Mouse (Mus musculus) MEL-GATA-1-ER (cell line): Measurements from ENCODE around the gene Znfx1.
"Not testable (repeated sequence)": the region's sequence is repeated elsewhere in the genome, so short reads cannot be mapped to it uniquely, and the experiment has no call there.

ENCODE experiments used
- DNase-seq: peaks from one replicate; pipeline ENCODE4 v3.0.0-alpha.2; 2012; ENCODE audit warnings: low read depth; ENCODE audit errors: extremely low read depth

The Znfx1 gene

DNA sequence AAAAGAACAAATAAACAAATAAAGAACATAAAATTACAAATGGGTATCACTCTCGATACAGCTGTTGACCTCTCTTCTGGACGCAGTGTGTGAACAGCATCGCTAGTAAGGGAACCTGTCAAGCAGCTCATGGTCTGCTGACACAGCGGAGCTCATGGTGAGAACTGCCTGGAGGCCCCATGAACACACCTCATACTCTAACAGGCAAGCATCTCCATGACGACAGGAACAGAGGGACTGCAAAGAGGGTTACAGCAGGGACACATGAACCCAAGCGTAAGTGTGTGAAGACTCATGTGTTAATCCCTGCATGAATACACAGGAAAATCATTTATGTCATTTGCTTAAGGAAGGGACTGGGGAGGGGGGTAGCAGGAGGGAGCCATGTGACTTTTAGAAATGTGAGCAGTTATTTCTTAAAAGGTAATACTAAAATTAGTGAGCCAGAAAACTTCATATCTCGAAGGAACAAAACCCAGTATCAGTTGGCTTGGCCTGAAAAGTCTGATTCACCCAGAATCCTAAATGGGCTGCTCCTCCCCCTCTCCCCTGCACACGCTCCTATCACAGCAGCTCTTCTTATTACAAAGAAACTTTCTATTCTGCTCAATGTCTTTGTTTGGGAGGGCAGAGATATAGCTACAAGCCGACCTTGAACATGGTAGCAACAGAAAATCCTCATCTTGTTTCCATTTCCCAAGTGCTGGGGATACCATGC lies 9.5 kb downstream of the Znfx1 start:
- DNase-seq, result no peak

DNA sequence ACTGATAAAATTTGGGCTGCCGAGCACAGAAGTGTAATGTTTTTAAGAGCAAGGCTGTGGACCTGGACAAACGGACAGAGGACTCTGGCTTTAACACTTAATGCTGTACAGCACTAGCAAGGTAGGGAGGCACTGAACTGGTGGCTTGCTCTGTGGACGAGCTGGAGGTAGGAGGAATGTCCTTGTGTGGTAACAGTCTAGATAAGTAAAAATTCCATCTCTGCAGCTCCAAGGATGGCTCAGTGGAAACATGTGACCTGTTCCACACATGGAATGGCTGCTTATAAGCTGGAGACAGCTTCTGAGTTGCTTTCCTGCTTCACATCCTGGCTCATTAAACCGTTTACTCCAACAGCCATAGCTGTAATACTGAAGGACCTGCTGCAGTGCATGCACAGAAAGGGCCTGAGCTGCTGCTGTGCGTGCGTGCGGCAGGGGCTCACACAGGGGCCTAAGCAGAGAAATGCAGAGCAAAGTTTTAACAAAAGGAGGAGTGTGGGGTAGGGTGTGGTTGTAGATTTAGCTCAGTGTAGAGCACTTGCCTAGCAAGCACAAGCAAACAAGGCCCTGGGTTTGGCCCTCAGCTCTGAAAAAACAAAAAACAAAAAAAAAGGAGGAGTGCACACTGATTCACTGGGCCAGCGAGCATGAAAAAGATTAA lies 14.0 kb downstream of the Znfx1 start:
- DNase-seq, result no peak

DNA sequence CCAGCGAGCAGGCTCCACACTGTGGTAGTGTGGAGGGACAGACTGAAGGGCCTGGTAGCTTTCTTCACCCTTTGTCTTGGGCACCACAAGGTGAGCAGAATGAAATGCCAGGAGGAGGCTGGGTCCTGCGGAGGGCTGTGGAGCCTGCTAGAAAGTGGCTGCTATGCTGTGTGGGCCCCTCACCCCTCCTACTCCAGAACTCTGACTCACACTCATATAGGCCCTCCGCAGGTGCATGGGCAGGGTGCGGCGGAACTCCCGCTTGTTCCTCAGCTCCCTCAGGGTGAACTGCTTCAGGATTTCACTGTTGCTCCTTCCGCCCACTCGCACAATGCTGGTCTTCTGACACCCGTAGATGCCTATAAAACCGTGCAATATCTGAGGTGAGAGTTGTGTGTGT lies 14.6 kb downstream of the Znfx1 start:
- no peak for DNase-seq

DNA sequence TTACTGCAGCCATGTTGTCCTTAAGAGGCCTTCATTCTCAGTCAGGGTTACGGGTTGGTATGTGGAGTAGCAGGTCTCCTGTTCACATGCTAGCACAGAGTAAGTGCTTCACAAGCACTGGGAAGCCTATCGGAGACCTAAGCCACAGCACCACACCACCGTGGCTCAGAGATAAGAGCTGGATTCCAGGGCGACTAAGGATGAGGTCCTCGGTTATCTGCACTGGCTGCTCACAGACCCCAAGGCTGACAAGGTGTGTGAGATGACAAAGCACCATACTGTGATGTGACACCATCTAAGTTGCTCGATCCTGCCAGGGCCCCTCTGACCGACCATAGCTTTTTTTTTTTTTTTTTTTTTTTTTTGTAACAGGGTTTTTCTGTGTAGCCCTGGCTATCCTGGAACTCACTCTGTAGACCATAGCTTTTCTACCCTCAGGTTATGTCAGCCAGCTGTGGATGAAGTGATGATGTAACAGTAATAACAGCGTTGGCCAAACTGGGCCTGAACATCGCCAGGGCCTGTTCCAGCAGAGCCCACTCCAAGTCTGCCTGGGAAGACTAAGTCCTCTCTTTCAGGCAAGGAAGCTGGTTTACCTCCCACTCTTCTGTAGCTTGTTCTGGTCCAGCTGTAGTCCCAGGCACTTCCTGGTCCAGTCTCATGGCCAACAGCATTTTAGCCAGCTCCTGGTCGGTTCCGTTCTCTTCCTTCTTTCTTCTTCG lies 19.3 kb downstream of the Znfx1 start:
- peak; percentile 93 for DNase-seq

DNA sequence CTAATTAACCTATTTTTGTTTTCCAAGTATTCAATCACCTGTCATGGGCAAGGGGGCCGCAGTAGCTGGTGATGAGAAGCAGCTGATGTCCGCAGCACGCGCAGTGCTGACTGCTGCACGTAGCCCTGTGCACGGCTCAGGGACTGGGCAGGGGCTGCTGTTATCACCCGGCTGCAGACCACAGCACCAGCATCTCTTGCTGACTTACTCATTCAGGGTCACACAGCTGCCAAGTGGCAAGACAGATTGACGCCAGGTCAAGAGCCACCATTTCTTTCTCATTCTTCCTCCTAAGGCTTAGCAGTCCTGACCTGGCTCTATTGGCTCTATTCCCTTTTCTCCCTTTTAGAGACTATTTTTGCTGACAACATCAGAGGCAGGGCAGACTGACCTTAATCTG lies 23.4 kb downstream of the Znfx1 start:
- DNase-seq, result no peak

DNA sequence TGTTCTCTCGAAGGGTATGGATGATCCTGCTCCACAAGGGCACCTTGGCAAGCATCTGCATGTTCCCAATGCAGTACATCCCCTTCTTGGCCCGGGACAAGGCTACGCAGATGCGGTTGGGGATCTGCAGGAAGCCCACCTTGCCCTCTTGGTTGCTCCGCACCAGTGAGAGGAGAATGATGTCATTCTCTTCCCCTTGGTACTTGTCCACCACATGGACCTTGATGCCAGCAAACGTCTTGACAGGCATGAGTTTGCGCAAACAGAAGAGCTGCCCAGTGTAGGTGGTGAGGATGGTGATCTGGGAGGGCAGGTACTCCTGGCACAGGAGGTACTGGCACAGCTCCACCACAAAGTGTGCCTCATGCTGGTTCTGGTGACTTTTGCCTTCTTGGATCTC lies 24.1 kb downstream of the Znfx1 start:
- no peak for DNase-seq

DNA sequence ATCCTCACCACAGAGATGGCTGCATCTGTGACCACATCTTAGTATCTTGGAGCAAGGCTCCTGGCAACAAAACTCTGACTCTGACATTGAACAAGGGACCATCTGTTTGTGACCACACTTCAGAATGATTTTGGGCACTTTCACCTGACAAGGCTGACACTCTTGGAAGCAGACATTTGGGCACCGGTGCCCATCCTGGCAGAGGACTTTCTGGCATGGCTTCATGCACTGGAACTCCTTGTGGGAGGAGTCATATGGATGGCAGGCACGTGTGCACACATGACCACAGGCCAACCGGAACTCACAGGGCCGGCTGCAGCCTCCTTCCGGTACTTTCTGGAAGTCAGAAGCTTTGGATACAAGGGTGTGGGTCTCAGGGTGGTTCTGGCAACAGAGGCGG lies 24.5 kb downstream of the Znfx1 start:
- DNase-seq, result no peak

DNA sequence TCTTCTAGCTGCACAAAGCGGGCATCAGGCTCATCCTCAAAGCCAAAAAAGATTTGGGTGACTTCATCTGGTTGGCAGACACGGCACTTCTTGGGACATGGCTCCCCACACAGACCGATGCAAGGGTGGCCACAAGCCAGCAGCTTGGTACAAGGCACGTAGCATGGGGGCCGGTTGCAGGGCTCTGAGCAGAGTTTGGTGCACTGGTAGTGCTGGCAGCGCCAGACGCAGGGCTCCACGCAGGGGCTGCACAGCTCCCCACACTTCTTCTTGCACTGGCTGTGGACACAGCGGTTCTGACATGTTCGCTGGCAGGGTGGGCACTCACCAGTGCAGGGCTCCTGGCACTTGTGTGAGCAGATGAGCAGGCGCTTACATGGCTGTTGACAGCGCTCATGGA lies 25.1 kb downstream of the Znfx1 start:
- no peak for DNase-seq

DNA sequence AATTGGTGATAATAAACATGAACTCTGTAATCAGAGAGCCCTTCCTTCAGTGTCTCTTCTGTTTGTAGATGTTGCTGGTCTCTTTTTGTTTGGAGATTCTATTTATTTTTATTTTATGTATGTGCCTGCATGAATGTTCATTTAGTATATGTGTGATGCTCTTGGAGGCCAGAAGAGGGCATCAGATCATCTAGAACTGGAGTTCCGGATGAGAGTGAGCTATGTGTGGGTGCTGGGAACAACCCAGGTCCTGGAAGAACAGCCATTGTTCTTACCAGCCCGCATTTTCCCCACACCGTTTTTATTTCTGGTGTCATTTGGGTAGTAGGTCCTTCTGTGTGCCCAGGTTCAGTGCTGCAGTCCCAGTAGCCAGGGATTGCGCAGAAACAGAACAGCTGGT lies 32.3 kb downstream of the Znfx1 start:
- no peak for DNase-seq

DNA sequence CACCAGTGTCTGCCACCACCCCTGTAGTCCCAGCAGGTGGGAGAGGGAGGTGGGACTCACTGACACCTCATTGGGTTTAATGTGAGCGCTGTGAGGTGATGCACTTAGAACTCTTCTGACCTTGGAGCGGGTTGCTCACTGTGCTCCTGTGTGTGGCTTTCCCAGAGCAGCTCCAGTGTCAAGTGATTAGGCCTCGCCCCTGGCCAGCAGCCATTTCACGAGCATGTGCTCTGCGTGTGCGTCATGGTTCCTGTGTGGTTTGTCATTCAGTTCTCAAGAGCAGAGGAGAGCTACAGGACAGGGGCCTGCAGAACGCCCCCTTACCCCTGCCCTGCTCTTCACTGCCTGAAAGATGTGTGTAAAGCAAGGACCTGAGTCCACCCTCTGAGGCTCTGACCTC lies 34.3 kb downstream of the Znfx1 start:
- no peak for DNase-seq

DNA sequence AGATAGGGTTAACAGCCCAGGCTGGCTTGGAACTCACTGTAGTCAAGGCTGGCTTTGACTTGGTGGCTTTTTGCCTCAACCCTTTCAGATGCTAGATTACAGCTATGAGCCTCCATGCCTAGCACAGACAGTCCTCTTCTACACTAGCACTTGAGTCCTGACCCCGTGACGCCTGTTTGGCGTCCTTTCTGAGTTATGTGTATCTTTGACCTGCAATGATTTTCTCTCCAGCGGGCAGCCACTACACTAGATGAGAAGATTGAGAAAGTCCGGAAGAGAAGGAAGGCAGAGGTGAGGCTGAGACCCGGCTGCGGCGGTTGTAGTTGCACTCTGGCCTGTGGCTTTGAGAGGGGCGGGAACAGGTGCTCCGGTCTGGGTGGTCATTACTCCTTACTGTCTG lies 43.4 kb downstream of the Znfx1 start:
- no peak for DNase-seq

DNA sequence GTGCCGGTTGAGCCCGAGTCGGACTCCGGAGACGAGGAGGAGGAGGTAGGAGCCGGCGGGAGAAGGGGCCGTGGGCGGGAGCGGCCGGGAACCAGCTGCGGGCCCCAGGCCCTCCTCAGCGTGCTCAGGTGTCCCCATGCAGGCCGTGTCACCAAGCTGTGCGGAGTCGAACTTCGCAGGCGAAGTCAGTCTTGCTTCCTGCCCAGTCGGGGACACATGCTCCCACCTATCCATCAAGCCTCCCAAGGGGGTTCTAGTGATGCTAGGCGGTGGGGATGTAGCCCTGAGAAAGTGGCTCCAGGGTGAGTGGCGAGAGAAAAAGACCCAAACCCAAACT lies 47.5 kb downstream of the Znfx1 start:
- DNase-seq, result no peak

DNA sequence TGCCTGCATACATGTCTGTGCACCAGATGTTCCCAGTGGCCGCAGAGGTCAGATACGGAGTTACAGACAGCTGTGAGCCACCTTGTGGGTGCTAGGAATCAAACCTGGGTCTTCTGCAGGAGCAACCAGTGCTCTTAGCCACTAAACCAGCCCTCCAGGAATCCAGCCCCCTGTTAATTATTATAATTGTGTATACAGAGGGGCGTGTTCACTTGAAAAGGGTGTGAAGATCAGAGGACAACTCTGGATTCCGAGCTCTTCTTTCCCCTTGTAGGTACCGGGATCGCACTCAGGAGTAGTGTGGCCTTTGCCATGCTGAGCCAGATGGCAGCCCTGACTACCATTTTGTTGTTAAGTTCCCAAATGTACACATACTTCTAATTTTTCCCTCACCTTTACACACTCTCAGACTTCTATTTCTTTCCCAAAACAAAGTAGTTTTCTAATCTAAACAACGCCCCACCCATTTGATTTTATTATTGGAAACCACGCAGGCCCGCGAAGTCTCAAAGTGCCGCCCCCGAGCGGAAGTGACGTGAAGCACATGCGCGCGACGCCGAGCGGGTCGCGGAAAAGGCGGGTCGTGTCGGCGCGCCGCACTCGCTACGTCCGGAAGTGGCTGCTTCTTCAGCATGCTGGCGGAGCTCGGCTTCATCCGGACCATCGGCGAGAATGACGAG lies 48.0 kb downstream of the Znfx1 start, which contains the start of gene Ddx27:
TSS of gene Ddx27 (plus strand) at position 492 of the 680 bp plus-strand sequence.
- peak; percentile 77 for DNase-seq

DNA sequence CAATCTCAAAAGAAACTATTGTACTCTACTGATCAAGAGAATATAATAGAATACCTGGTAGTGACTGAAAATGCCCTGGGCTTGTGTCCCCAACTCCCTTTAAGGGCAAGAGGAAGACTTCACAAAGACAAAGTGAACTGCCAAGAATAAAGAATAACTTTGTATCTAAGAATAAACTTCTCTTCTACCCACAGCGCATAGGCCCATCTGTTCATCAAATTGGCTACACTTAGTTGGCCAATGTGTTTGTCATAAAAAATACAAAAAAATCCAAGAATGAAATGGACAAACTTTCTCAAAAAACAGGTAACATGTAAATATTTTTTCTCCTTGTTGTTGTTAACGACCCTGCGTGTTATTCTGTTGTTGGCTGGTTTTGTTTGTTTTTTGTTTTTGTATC lies 52.3 kb downstream of the Znfx1 start:
- DNase-seq, result no peak

DNA sequence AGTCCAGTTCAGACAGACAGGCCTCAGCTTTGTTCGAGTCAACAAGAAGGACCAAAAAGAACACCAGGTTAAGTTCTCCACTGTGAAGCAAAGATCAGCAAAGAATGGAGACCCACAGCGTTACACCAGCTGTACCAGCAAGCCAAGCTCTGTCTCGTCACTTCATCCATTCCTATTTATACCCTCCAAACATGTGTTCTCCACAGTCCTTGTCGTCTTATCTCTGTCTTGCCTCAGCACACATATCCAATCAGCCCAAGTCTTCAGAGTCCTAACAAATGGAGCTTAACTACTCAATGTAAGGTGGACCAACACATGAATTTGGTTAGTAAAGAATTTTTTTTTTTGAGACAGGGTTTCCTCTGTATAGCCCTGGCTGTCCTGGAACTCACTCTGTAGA lies 53.3 kb downstream of the Znfx1 start:
- no peak for DNase-seq

DNA sequence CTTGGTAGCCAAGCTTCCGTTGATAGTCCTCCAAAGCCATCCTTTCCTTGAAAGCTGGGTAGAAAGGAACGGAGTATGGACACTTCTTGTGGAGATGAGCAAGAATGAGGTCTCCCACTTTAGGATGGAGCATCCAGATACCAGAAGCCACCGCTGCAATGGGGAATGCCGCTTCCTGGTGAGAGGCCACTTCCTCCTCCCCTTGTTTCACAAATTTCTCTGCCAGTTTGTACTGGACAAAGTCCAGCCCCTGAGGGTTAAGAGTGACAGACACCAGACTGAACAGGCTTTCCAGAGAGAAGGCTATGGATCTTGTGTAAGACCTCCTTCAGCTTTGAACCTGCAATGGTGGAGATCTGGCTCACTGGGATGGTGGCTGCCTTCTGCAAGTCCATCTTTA lies 55.2 kb downstream of the Znfx1 start:
- DNase-seq, result not testable (repeated sequence)

DNA sequence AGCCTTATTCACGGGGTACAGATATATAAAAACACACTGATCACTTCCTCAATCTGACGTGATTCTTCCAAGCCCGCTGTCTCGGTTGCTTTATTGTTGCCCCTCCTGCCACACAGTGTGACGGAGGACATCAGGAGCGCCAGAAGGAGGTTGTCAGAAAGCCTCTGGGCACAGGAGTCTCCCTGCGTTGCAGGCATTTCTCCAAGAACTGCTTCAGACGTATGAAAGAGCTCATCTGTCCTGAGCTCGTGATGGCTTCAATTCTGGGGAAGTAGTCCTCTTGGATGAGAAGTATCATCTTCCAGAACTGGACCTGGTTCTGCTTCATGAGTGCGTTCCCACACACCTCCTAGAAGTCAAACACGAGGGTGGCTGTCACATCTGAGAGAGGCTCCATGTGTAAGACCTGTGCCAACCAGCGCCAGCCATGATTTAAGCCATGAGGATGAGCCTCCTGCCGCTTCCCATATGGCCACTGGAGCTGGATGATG lies 55.8 kb downstream of the Znfx1 start:
- no peak for DNase-seq

DNA sequence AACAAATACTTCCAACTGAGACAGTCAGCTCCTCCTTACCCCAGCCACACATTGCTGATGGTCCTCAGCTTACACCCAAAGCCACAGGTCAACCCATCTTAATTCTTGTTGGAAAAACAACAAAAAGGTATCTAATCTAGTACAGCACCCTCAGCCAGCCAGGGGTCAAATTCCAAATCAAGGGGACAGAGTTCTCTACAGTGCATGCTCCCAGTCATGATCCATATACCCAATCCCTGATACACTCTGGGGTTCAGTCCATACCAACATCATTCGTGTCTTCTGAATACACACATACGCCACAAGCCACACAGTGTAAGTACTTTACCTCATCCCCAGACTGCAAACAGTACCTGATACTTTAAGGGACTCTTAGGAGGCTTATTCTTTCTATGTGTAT lies 56.5 kb downstream of the Znfx1 start:
- DNase-seq, result no peak

DNA sequence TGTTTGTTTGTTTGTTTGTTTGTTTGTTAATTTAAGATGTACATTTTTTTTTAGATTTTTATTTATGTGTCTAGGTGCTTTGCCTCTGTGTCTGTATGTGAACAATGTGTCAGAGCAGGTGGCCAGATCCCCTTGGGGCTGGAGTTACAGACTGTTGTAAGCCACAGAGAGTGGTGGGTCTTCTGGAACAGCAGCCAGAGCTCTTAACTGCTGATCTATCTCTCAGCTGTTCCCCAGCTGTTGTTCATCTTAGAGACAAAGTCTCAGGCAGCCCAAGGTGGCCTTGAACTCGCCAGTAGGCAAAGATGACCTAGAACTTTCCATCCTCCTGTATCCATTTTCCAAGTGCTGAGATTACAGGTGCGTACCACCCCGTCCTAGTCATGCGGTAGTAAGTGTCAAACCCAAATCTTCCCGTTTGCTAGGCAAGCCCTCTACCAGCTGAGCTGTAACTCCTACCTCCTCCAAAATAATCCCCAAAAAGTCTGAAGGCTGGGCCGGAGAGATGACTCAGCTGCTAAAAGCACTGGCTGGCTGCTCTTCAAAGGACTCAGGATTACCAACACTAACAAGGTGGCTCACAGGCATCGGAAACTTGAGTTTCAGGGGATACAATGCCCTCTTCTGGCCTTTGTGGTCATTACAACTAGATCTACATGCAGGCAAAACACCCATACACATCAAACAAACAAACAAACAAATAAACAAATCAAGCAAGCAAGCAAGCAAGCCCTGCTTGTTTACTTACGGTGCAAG lies 58.5 kb downstream of the Znfx1 start:
- DNase-seq, result peak; percentile 56

DNA sequence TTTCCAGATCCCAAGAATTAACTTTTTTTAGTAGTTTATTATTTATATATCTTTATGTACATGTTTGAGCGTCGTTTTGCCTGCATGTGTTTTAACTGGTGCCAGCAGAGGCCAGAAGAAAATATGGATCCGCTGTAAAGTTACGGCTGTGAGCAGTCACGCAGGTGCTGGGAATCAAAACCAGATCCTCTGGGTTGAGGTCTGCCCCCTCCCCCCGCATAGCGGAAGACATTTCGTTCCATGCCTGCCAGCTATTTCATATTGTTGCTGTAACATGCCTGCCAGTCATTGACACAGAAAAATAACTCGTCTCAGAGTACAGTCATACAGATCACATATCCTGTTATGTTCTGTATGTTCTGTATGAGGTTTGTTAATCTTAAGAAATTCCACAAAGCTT lies 61.3 kb downstream of the Znfx1 start:
- DNase-seq, result no peak

DNA sequence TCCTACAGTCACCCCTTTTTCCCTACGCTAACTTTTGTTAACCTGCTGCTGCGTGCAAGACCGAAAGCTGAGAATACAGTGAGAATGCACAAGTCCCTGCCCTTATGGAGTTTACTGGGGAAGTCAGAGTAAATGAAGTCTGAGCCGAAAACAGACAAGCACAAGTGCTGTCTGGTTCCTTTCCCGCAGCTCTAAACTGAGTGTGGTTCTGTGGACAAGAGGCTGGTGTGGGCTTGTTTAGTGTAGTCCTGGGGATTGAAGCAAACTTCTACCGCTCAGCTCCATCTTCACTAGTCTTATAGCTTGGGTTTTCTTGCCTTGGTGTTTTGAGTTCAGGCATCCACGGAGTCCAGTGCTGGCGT lies 66.3 kb downstream of the Znfx1 start:
- DNase-seq, result no peak
